Mouse (Mus musculus): ENCODE data around the gene Lsm7.

GRCm38 (mm10) chr10:80904709-80905108, 49.7 kb upstream of the Lsm7 start:
- TF ChIP-seq CTCF (IDR thresholded peaks at IDR 0.05; ENCODE audit: low read depth) (no peak), EP300 (IDR thresholded peaks at IDR 0.05; ENCODE audit: low read depth) (no peak)
